Mouse (Mus musculus) inflammation-experienced regulatory T-cells, adult 6 months (primary cell): Measurements from ENCODE around the gene Arf6. TPM values are rescaled to one million over a fixed set of nuclear protein-coding genes. Genes with fewer than 3 reads are reported as not detected.
A peak's percentile ranks its signal among the peaks of the same experiment; 100 is the strongest.
"Not testable (repeated sequence)": the region's sequence is repeated elsewhere in the genome, so short reads cannot be mapped to it uniquely, and the experiment has no call there.

Experiments
- ATAC-seq: one replicate; pipeline ENCODE4 v1.8.0; 2017
- polyA plus RNA-seq, 3 experiments: library from polyadenylated mRNA; unstranded; fragments of 100-300 nt; shearing (Covaris generic); gene quantifications; one replicate each; pipeline ENCODE4 v1.2.1; 2017

The Arf6 gene
- polyA plus RNA-seq, 3 experiments from 2014 or later = 40.5 to 93.3 (median 88.9) TPM

GRCm38 (mm10) chr12:69373850-69374766, 2.2 kb downstream of the Arf6 start:
- ATAC-seq = no peak

DNA sequence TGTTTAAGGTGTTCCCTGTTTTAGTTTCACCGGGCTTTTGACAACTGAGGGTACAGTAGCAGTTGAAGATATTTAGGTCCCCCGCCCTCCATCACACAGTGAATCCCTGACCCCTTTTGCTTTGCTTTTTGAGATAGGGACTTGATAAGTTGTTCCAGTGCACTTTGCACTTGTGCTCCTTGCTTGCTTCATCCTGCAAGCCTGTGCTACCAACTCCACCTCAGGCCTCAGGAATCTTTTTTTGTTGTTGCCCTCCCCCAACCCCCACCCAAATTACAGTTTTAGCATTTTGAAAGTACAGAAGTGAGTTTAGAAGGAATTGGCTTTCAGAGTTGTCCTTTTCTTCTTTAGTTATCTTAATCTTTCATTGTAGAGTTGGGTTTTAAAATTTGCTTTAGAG, 4.2 kb downstream of the Arf6 start:
- ATAC-seq = no peak

DNA sequence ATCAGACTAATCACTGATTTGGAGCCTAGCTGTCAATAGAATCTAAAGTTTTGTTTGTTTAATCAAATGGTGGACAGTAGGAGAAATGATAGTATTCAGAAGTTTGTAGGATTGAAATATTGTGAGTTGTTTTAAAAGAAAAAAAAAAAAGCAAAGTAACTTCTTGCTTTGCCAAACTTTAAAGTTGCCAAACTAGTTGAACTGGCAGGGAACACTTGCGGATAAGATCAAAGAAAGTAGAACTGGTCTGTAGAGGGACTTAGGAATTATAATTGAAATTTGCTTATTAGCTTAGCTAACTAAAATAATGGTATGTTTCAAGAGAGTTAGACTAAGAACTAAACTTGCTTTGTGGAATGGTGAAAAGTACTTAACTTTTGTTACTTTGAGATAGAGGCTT, 5.2 kb downstream of the Arf6 start:
- ATAC-seq = no peak

DNA sequence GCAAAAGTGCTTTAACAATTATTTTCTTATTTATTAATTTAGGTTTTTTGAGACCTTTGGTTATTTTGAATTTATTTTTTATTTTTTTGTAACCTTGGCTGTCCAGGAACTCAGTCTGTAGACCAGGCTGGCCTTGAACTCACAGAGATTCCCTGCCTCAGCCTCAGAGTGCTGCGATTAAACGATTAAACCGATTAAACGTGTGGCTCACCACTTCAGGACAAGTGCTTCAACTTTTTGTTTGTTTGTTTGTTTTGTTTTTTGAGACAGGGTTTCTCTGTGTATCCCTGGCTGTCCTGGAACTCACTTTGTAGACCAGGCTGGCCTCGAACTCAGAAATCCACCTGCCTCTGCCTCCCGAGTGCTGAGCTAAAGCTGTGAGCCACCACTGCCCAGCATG, 5.7 kb downstream of the Arf6 start:
- ATAC-seq = not testable (repeated sequence)

GRCm38 (mm10) chr12:69378558-69379454, 6.9 kb downstream of the Arf6 start:
- ATAC-seq = peak; percentile 41

DNA sequence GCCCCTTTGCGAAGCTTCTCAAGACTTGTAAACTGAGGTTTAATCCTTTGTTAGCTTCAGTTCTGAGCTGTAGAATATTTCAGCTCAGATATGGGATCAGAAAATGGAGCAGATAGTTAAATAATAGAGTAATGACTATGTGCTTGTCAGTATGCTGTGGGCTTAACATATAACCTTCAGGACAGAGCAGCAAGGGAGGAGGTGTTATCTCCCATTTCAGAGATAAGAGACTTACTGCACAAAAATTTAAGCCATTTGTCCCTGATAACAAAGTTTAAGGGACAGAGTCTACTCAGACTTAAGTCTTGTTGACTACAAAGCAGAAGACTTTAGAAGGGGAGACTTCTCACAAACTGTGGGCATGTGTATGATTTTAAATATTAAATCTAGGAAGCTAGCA, 10.9 kb downstream of the Arf6 start:
- no peak for ATAC-seq

DNA sequence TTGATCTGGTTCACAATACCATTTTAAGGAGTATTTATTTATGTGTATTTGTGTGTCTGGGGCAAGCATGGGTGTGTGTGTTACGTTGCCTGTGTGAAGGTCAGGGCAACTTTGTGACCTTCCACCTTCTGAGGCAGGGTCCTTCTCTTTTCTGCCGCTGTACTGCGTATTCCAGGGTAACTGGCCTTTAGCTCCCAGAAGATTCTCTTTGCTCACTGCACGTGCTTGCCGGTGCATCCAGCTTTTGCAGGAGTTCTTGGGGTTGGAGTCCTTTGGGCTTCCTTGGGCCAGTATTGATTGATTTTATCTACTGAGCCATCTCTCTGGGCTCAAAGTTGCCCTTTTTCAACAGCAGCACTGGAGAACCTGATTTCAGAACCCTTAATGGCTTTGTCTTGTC, 12.7 kb downstream of the Arf6 start:
- ATAC-seq = no peak

DNA sequence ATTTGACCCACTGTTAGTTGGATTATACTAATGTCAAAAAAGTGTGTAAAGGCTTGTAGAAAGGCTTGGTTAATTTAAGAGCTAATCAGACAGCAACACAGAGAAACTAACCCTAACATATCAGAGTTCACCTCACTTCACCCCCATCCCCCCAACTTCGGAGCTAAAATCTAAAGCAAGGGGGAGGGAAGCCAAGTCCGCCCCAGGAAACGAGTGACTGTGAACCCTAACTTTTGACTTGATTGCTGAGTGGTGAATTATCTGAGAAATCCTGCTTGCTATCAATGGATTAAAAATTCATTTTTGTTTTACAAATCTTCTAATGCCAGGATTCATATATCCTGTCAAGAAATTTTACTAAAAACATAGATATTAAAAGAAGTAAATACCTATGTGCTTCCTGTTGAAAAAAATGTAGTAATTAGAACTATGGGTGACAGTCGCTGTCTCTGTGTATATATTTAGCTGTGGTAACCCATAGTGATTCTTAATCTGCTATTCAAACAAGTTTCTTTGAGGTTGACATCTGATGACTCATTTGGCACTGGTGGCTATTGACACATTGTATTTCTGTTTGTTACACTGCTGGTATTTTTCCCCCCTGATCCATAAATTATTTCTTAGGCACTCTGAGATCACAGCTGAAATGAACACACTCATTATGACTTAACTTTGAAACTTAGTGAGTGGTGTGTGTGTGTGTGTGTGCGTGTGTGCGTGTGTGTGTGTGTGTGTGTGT, 13.8 kb downstream of the Arf6 start:
- peak; percentile 96 for ATAC-seq

DNA sequence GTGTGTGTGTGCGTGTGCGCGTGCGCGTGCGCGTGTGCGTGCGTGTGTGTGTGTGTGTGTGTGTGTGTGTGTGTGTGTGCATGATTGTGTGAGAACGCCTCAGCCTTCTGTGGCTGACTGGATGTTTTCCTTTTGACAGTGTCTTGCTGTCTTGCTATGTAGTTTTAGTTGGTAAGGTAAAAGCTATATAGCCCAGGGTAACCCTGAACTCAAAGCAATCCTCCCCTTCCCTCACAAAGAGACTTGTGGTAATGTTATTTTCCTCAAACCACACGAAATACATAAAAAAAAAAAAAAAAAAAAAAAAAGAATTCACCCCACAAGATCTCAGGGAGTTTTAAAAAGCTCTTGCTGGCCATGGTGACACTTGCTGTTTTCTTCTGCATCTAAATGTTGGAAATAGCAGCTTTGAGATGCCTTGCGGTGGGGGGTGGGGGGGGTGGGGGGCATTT, 14.4 kb downstream of the Arf6 start:
- ATAC-seq = peak; percentile 4

DNA sequence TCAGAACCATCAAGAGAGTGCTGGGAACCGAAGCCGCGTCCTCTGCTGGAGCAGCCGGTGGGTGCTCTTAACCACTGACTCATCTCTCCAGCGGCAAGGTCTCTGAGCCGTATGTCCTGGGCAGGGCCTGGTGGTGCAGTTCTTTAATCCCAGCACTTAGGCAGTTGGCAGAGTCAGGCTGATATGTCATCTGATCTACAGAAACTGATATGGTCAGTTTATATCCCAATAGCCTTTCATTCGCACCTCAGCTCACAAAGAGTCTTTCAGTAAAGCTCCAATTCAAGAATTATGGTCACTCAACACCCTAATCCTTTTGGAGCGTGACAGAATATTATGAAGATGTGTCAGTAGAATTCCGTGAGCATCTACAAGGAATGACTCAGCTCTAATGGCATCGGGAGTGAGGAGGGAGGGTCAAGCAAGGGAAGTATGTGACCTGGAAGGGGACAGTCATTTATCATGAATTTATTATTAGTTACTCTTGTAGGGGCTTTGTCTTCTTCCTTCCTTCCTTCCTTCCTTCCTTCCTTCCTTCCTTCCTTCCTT, 16.4 kb downstream of the Arf6 start:
- ATAC-seq = no peak

GRCm38 (mm10) chr12:69389273-69389938, 17.5 kb downstream of the Arf6 start:
- ATAC-seq = no peak

GRCm38 (mm10) chr12:69390000-69390698, 18.2 kb downstream of the Arf6 start:
- ATAC-seq = no peak

- ATAC-seq = peak; percentile 56
These were observed 21.1 kb downstream of the Arf6 start for GRCm38 (mm10) chr12:69393076-69393475.

- no peak for ATAC-seq
These were observed 22.5 kb downstream of the Arf6 start for GRCm38 (mm10) chr12:69394456-69394855.

DNA sequence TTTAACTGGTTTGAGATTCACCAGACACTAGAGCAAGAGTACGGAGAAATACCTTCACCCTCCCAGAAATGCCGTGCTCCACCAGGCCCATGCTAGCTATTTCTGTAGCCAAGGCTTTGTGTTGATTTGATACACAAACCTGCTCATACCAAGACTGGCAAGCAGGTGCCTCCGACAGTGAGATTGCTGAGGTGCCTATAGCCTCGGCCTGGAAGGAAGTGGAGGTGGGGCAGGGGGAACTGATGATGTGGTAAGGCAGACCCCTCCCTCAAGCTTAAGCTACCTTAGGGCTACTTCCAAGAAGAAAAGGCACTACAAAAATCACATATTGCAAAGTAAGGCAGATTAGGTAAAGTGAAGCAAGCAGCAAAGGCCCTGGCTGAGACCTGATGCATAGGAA, 28.4 kb downstream of the Arf6 start:
- ATAC-seq = peak; percentile 48

DNA sequence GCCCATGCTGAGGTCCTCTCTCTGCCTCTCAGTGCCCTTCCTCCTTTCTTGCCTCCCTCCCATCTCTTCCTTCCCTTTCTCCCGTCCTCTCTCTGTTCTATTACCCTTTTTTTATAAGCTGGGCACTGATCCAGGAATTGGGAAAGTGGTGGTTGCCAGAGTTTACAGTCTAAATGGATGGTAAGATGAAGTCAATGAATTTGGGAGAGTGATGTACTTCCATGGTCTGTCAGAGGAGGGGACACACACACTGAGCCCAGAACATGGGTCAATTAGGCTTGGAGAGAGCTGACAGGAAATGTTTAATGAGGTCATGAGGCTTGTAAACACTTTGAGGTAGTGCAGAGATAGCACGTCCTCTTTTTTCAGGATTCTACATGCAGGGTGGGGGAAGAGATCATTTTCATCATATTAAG, 28.9 kb downstream of the Arf6 start:
- peak; percentile 61 for ATAC-seq

DNA sequence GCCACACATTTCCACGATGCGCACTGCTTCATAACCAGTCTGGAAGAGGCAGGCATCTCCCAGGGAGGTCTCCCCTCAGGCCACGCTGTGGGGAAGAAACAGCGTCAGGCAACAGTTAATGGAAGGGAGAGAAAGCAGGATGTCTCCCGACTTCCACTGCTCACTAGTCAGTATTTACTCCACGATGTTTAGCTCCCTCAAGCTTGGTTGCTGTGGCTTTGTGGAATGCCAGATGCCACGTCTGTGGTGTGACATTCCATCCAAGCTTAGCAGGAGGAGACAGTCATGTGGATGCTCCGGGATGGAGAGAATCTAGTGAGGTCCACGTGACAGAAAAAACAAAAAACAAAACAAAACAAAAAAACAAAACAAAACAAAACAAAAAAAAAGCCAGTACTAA, 30.1 kb downstream of the Arf6 start:
- ATAC-seq = no peak

DNA sequence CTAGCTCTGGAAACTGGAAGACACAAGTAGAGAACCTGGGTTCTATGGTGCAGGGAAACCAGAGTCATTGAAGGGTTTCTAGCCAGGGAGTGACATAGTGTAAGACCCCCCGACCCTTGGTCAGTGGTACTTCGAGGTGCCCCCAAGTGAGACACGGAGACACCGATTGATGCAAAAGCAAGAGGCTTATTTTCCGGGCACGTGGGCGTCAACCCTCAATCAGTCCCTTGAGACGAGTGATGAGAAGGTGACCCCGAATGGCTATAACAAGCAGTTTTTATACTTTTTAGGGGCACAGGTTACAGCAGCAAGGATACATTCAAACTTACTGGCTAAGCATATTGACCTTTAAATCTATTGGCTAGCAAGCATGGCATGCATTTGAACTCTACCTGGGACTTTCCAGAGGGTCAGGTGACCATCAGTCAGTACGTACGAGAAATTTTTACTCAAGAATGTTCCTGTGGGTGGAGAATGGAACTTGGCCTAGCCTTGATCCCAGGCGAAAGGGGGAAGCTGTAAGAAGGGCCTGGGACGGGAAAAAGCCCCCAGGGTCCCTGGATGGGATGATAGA, 30.7 kb downstream of the Arf6 start:
- peak; percentile 33 for ATAC-seq

GRCm38 (mm10) chr12:69410767-69411166, 38.8 kb downstream of the Arf6 start:
- no peak for ATAC-seq

DNA sequence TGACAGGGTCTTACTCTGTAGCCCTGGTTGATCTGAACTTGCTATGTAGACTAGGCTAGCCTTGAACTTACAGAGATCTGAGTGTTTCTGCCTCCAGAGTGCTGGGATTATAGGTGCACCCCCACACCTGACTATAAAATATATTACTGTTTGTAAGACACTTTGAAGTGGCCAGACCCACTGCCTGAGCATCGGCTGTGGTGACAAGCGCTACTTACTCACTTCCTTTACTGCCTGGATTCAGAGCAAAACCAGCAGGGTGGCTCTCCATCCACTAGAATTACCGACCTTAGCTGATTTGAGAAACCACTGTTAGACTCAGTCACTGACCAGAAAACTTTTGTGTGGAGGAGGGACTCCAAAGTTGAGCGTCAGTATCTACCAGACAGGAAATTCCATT, 40.0 kb downstream of the Arf6 start:
- peak; percentile 63 for ATAC-seq

DNA sequence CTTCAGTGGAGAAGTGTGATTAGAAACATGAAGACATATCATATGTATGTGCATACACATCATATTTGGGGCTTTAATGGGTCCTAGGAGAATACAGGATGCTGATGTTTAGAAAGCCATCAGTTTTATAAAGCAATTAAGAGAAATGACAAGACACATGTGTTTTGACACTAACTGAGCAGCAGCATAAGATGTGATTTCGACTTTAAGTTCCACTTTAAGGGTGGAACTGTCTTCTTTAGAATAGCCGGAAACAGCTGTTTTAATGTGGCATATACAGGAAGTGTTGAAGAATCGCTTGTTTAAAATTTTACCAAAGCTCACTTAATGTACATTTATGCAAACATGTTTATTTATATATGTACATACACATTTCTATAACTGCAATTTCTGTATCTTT, 41.4 kb downstream of the Arf6 start:
- ATAC-seq = peak; percentile 53
